8 mouse cellular contexts compared by ENCODE assay signal in the genomic region with DNA sequence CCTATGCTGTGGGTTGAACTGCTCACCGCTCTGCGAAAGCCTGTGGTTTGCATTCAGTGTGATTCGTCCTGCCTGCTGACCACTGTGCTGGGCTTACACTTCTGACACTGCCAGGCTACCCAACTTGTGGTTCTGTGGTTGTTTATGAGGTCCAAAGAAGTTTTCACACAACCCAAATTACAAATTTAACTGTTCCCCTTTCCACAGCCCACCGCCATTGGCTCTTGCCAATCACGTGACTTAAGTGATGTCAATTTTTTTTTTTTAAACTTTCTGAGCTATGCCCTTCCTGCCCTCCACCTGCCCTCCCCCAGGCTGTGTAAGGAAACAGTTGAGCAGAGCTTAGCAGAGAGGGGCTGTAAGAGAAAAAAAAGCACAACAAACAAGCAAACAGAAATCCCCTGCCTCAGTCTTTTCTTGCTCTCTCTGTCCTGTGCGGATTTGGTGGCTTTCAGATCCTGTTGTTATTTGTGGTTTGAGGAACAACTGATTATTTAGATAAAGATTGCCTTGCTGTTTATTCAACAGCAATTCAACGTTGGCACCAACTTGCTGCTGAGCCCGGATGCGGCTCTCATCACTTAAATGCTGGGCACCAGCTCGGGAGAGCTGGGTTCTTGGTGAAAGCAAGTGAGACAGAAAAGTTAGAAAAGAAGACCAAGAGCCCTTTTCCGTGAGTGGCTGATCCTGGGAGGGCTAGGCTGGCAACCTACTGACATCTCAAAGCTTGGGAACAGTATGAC. TPM values are rescaled to one million over a fixed set of nuclear protein-coding genes. Genes with fewer than 3 reads are reported as not detected.
DNase-seq lines count a peak whose midpoint lies in the region; ATAC-seq and TF ChIP-seq lines count a peak whose summit lies in the region.

A gene (minus strand): TSS at position 242 of the 743 bp plus-strand sequence.

- peaks cover 46% of the 10 kb centered on the region for H3K79me2 ChIP-seq in C2C12 (ENCODE audit: control insufficient read depth, insufficient read depth)

- peak; percentile 24 for DNase-seq in adrenal gland, adult 2 months
- DNase-seq in adrenal gland, postnatal 36 days, result no peak
- peak; percentile 19 for DNase-seq in lung, postnatal 14 days
- DNase-seq in thymus, postnatal 0 days (ENCODE audit: low spot score), result peak; percentile 92
- no peak for DNase-seq in left cerebral cortex, adult 8-10 months (ENCODE audit: low spot score in 2 of 2)
- no peak for DNase-seq in urinary bladder, postnatal 14 days (ENCODE audit: low spot score)

- H3K27me3 ChIP-seq in C2C12 (ENCODE audit: control insufficient read depth, insufficient read depth, insufficient read length), result no peaks in the 10 kb centered on the region

- no peak for TF ChIP-seq CTCF in C2C12 (IDR thresholded peaks at IDR 0.05; ENCODE audit: control insufficient read depth, insufficient read depth, insufficient read length)

- ATAC-seq in erythroid progenitor cell, adult 5-6 weeks (replicated peaks; ENCODE audit: low FRiP score, poor library complexity, severe bottlenecking), result peak; percentile 67

- peaks cover 17% of the 10 kb centered on the region for H3K36me3 ChIP-seq in C2C12 (ENCODE audit: control insufficient read depth, insufficient read depth)

- peak within 1 kb of the TSS; percentile 71 for H3K4me3 ChIP-seq in C2C12 (ENCODE audit: insufficient read depth, poor library complexity, severe bottlenecking)

- peak within 1 kb of the TSS; percentile 78 for H3ac ChIP-seq in C2C12 (ENCODE audit: control insufficient read depth, insufficient read length, low read depth)

- peaks cover 37% of the 10 kb centered on the region for H3K79me3 ChIP-seq in C2C12 (ENCODE audit: low read depth)

TF ChIP-seq in C2C12, 6 proteins besides CTCF, POLR2A, EP300 and RAD21:
- TF ChIP-seq MAX (IDR thresholded peaks at IDR 0.05), result peak; percentile 75
- no peak for TF ChIP-seq FOSL1 (IDR thresholded peaks at IDR 0.05; ENCODE audit: insufficient read depth, low read length, poor library complexity, severe bottlenecking)
- no peak for TF ChIP-seq MYOG (IDR thresholded peaks at IDR 0.05; ENCODE audit: control insufficient read depth, extremely low read depth, insufficient read length)
- TF ChIP-seq MYOD1 (IDR thresholded peaks at IDR 0.05; ENCODE audit: control insufficient read depth, insufficient read length, low read depth), result peak; percentile 48
- TF ChIP-seq USF1 (IDR thresholded peaks at IDR 0.05; ENCODE audit: low read depth), result peak; percentile 98
- no peak for TF ChIP-seq CEBPB (IDR thresholded peaks at IDR 0.05; ENCODE audit: low read depth)

RNA-seq across cellular contexts. Expression of the gene that starts here (rescaled TPM):
- total RNA-seq in adrenal gland, adult 2 months (2021), result 1 to 10 TPM; 3.6 to 4.9 TPM
- polyA plus RNA-seq in adrenal gland, adult 2 months (2012; rRNA removed), result 4.2 and 6.2 TPM in 2 replicates
- 1 to 10 TPM; 3.3 to 5.6 TPM for total RNA-seq in adrenal gland, postnatal 36 days (2021)
- polyA plus RNA-seq in C2C12 (2012; fragmentation: generic; extraction: Trizol), result 28.8 TPM
- 66.7 and 107 TPM in 2 replicates for total RNA-seq in erythroid progenitor cell, adult 5-6 weeks (2015; ENCODE audit: low replicate concordance)
- 57.8 and 59.5 TPM in 2 replicates for total RNA-seq in erythroid progenitor cell, adult 5-6 weeks (2017; ENCODE audit: low replicate concordance)
- polyA plus RNA-seq in thymus, postnatal 0 days (2015; fragmentation: Nextera tagmentation; extraction: Ambion mirVana), result 40.7 and 45.5 TPM in 2 replicates
- total RNA-seq in left cerebral cortex, adult 8-10 months (2022), result 1 to 10 TPM in 3 of 4 experiments, under 1 TPM in 1; 0.87 to 6.6 (median 2.4) TPM

Comparison
In these comparisons a context has a peak if more than half of its experiments do, and no peak if none do; other contexts are left out.
1. RNA of the gene that starts here (total RNA-seq): 57.8 to 107 TPM in erythroid progenitor cell, adult 5-6 weeks; 3.3 to 5.6 TPM in adrenal gland, postnatal 36 days, 3.6 to 4.9 TPM in adrenal gland, adult 2 months and 0.87 to 6.6 TPM in left cerebral cortex, adult 8-10 months; every median in the first group is over 4 times any median in the second.
2. DNase-seq: peak in adrenal gland, adult 2 months (single experiment), lung, postnatal 14 days (single experiment) and thymus, postnatal 0 days (single experiment); none in adrenal gland, postnatal 36 days (0 of 2), left cerebral cortex, adult 8-10 months (0 of 2) and urinary bladder, postnatal 14 days (single experiment).